Comparison of ENCODE assay signal across 8 mouse cellular contexts in genomic region chr12:31350944-31351928, GRCm38 (mm10). TPM values are rescaled to one million over a fixed set of nuclear protein-coding genes. Genes with fewer than 3 reads are reported as not detected.
DNase-seq lines count a peak whose midpoint lies in the region; ATAC-seq and TF ChIP-seq lines count a peak whose summit lies in the region.

Gene Dld, minus strand, starts transcription at chr12:31351453.

- H3K27me3 ChIP-seq in C2C12 (ENCODE audit: control insufficient read depth, insufficient read depth, insufficient read length) (no peaks in the 10 kb centered on the region), myocyte (ENCODE audit: control insufficient read depth, insufficient read depth, insufficient read length) (no peaks in the 10 kb centered on the region)
- H3K27me3 ChIP-seq in erythroblast, embryonic 14.5 days (ENCODE audit: control insufficient read depth): no peaks in the 10 kb centered on the region
- H3K27me3 ChIP-seq in heart, embryonic 11.5 days (ENCODE audit: control insufficient read depth, insufficient read depth, low read length): no peaks in the 10 kb centered on the region
- no peaks in the 10 kb centered on the region for H3K27me3 ChIP-seq in kidney, embryonic 16.5 days (ENCODE audit: insufficient read depth, low read length)
- H3K27me3 ChIP-seq in liver, adult 2 months (ENCODE audit: control insufficient read depth, insufficient read depth, low read length): no peaks in the 10 kb centered on the region
- H3K27me3 ChIP-seq in splenic B cell, adult 2 months (ENCODE audit: control insufficient read depth, insufficient read depth, low read length, poor library complexity, severe bottlenecking): no peaks in the 10 kb centered on the region

- peak within 1 kb of the TSS; percentile 74 for H3K4me2 ChIP-seq in heart, embryonic 11.5 days
- H3K4me2 ChIP-seq in kidney, embryonic 16.5 days (replicated peaks; ENCODE audit: low read depth, low read length): peak within 1 kb of the TSS; percentile 90
- peak within 1 kb of the TSS; percentile 97 for H3K4me2 ChIP-seq in myocyte (ENCODE audit: low read depth)

- H3K4me3 ChIP-seq in C2C12 (ENCODE audit: insufficient read depth, poor library complexity, severe bottlenecking): peak within 1 kb of the TSS; percentile 79
- H3K4me3 ChIP-seq in erythroblast, embryonic 14.5 days (replicated peaks): peak within 1 kb of the TSS; percentile 83
- peak within 1 kb of the TSS; percentile 95 for H3K4me3 ChIP-seq in heart, embryonic 11.5 days (ENCODE audit: low read depth, low read length)
- peak within 1 kb of the TSS; percentile 97 for H3K4me3 ChIP-seq in kidney, embryonic 16.5 days (ENCODE audit: low read length)
- H3K4me3 ChIP-seq in liver, adult 2 months (ENCODE audit: insufficient read depth, low read depth, low read length): peak within 1 kb of the TSS; percentile 76
- peak within 1 kb of the TSS; percentile 87 for H3K4me3 ChIP-seq in myocyte

- peak; percentile 99 for DNase-seq in brain, embryonic 14.5 days (ENCODE audit: low read depth)
- peak; percentile 90 for DNase-seq in liver, adult 2 months (ENCODE audit: extremely low read depth, low read depth, low spot score)
- peak; percentile 96 for DNase-seq in splenic B cell, adult 2 months (ENCODE audit: low read depth, low spot score)

- ATAC-seq in heart, embryonic 11.5 days (replicated peaks; ENCODE audit: insufficient number of reproducible peaks, low FRiP score, low TSS enrichment): peak; percentile 97
- peak; percentile 99 for ATAC-seq in kidney, embryonic 16.5 days (ENCODE audit: low FRiP score, low TSS enrichment)

- H3ac ChIP-seq in C2C12 (ENCODE audit: control insufficient read depth, insufficient read length, low read depth): peak within 1 kb of the TSS; percentile 71
- H3ac ChIP-seq in myocyte (ENCODE audit: control insufficient read depth, insufficient read length): peak within 1 kb of the TSS; percentile 55

- 5% methylated on average over 65 of the region's 66 CpGs for WGBS in heart, embryonic 11.5 days (ENCODE audit: insufficient replicate concordance)
- WGBS in kidney, embryonic 16.5 days: 5% methylated on average over 64 of the region's 66 CpGs
- 5% methylated on average over 66 of the region's 66 CpGs for WGBS in liver, adult 2 months

- TF ChIP-seq POLR2A in brain, embryonic 14.5 days (IDR thresholded peaks at IDR 0.05; ENCODE audit: borderline replicate concordance, extremely low read depth, insufficient read depth, insufficient read length, poor library complexity, severe bottlenecking): peak; percentile 41; the same call in 1 of the 2 replicates
- peak; percentile 86 for TF ChIP-seq POLR2A in liver, adult 2 months (IDR thresholded peaks at IDR 0.05; ENCODE audit: extremely low read depth, insufficient read depth, low read length)
- TF ChIP-seq POLR2A in myocyte (IDR thresholded peaks at IDR 0.05; ENCODE audit: insufficient read length, low read depth): peak; percentile 96

- H3K36me3 ChIP-seq in C2C12 (ENCODE audit: control insufficient read depth, insufficient read depth) (peaks cover 33% of the 10 kb centered on the region), myocyte (ENCODE audit: control insufficient read depth, insufficient read depth) (peaks cover 29% of the 10 kb centered on the region)
- peaks cover 20% of the 10 kb centered on the region for H3K36me3 ChIP-seq in erythroblast, embryonic 14.5 days (ENCODE audit: control insufficient read depth)
- H3K36me3 ChIP-seq in heart, embryonic 11.5 days (ENCODE audit: control insufficient read depth, insufficient read depth, low read length): peaks cover 4% of the 10 kb centered on the region
- H3K36me3 ChIP-seq in kidney, embryonic 16.5 days (ENCODE audit: insufficient read depth, low read length): peaks cover 13% of the 10 kb centered on the region
- peaks cover 12% of the 10 kb centered on the region for H3K36me3 ChIP-seq in liver, adult 2 months (ENCODE audit: control insufficient read depth, insufficient read depth, low read length)
- H3K36me3 ChIP-seq in splenic B cell, adult 2 months (ENCODE audit: control insufficient read depth, insufficient read depth, low read length, poor library complexity, severe bottlenecking): peaks cover 5% of the 10 kb centered on the region; the same call in 1 of the 2 replicates

- H3K9ac ChIP-seq in heart, embryonic 11.5 days (ENCODE audit: low read depth, low read length): peak within 1 kb of the TSS; percentile 96
- H3K9ac ChIP-seq in kidney, embryonic 16.5 days (replicated peaks; ENCODE audit: low read length): peak within 1 kb of the TSS; percentile 91
- peak within 1 kb of the TSS; percentile 78 for H3K9ac ChIP-seq in liver, adult 2 months (ENCODE audit: low read depth, low read length)

- H3K79me2 ChIP-seq in C2C12 (ENCODE audit: control insufficient read depth, insufficient read depth): peaks cover 50% of the 10 kb centered on the region
- H3K79me2 ChIP-seq in liver, adult 2 months (ENCODE audit: control insufficient read depth, insufficient read depth, low read length): peaks cover 17% of the 10 kb centered on the region; the same call in 1 of the 2 replicates
- peaks cover 48% of the 10 kb centered on the region for H3K79me2 ChIP-seq in myocyte (ENCODE audit: control insufficient read depth, insufficient read depth)

- no peak for TF ChIP-seq CTCF in C2C12 (IDR thresholded peaks at IDR 0.05; ENCODE audit: control insufficient read depth, insufficient read depth, insufficient read length)
- TF ChIP-seq CTCF in brain, embryonic 14.5 days (IDR thresholded peaks at IDR 0.05; ENCODE audit: borderline replicate concordance, extremely low read depth, insufficient read depth, insufficient read length): no peak
- TF ChIP-seq CTCF in liver, adult 2 months (IDR thresholded peaks at IDR 0.05; ENCODE audit: low read depth, low read length): no peak

- peaks cover under 1% of the 10 kb centered on the region; the same call in 1 of the 2 replicates for H3K9me3 ChIP-seq in erythroblast, embryonic 14.5 days (ENCODE audit: control insufficient read depth, low read length)
- no peaks in the 10 kb centered on the region for H3K9me3 ChIP-seq in heart, embryonic 11.5 days (replicated peaks; ENCODE audit: control insufficient read depth, low read length)
- H3K9me3 ChIP-seq in kidney, embryonic 16.5 days (ENCODE audit: low read length): 0 out of 2 replicates have a peak, but pooled peaks cover 3% of the 10 kb centered on the region

- peak within 1 kb of the TSS; percentile 83 for H3K27ac ChIP-seq in heart, embryonic 11.5 days (ENCODE audit: low read depth, low read length)
- H3K27ac ChIP-seq in kidney, embryonic 16.5 days (ENCODE audit: low read length): peak within 1 kb of the TSS; percentile 74; the same call in 1 of the 2 replicates
- H3K27ac ChIP-seq in liver, adult 2 months (replicated peaks; ENCODE audit: insufficient read depth, low read depth, low read length): peak within 1 kb of the TSS; percentile 70

- H3K4me1 ChIP-seq in erythroblast, embryonic 14.5 days (ENCODE audit: control insufficient read depth): peaks cover 21% of the 10 kb centered on the region
- peaks cover 4% of the 10 kb centered on the region for H3K4me1 ChIP-seq in heart, embryonic 11.5 days (ENCODE audit: control insufficient read depth, insufficient read depth, low read length)
- peaks cover 10% of the 10 kb centered on the region for H3K4me1 ChIP-seq in kidney, embryonic 16.5 days (ENCODE audit: insufficient read depth, low read length)
- peaks cover 5% of the 10 kb centered on the region for H3K4me1 ChIP-seq in liver, adult 2 months (ENCODE audit: control insufficient read depth, insufficient read depth, low read length)

- peaks cover 36% of the 10 kb centered on the region for H3K79me3 ChIP-seq in C2C12 (ENCODE audit: low read depth)

TF ChIP-seq in C2C12, 6 proteins besides CTCF, POLR2A, EP300 and RAD21:
- no peak for TF ChIP-seq CEBPB (IDR thresholded peaks at IDR 0.05; ENCODE audit: low read depth)
- TF ChIP-seq MYOG (IDR thresholded peaks at IDR 0.05; ENCODE audit: control insufficient read depth, extremely low read depth, insufficient read length): no peak
- no peak for TF ChIP-seq FOSL1 (IDR thresholded peaks at IDR 0.05; ENCODE audit: insufficient read depth, low read length, poor library complexity, severe bottlenecking)
- TF ChIP-seq MYOD1 (IDR thresholded peaks at IDR 0.05; ENCODE audit: control insufficient read depth, insufficient read length, low read depth): no peak
- TF ChIP-seq MAX (IDR thresholded peaks at IDR 0.05): peak; percentile 45
- TF ChIP-seq USF1 (IDR thresholded peaks at IDR 0.05; ENCODE audit: low read depth): no peak

TF ChIP-seq in myocyte, 11 proteins besides CTCF, POLR2A, EP300 and RAD21:
- TF ChIP-seq TCF12 (IDR thresholded peaks at IDR 0.05; ENCODE audit: insufficient read depth, poor library complexity, severe bottlenecking) (no peak), TCF3 (IDR thresholded peaks at IDR 0.05; ENCODE audit: insufficient read length, low read depth) (no peak), E2F4 (IDR thresholded peaks at IDR 0.05; ENCODE audit: insufficient read depth) (no peak), MAX (IDR thresholded peaks at IDR 0.05; ENCODE audit: low read depth) (no peak), MYOD1 (IDR thresholded peaks at IDR 0.05; ENCODE audit: control insufficient read depth in 1 of 3, insufficient read length in 2 of 3, low read depth in 2 of 3) (peak in 1 of 3 experiments; percentile 3), REST (IDR thresholded peaks at IDR 0.05; ENCODE audit: insufficient read depth, insufficient read length) (no peak), USF1 (IDR thresholded peaks at IDR 0.05; ENCODE audit: low read depth) (no peak), CEBPB (IDR thresholded peaks at IDR 0.05; ENCODE audit: insufficient read depth, poor library complexity, severe bottlenecking) (no peak), SRF (IDR thresholded peaks at IDR 0.05; ENCODE audit: control insufficient read depth, insufficient read length, low read depth) (no peak), MYOG (IDR thresholded peaks at IDR 0.05; ENCODE audit: control insufficient read depth in 1 of 3, insufficient read depth in 1 of 3, insufficient read length in 2 of 3, low read depth in 2 of 3) (no peak), POLR2AphosphoS2 (IDR thresholded peaks at IDR 0.05; ENCODE audit: insufficient read length, low read depth) (peak; percentile 93)
TF ChIP-seq in myocyte: peak in this region for 2.

RNA-seq across cellular contexts. Expression of gene Dld, which starts in this region (rescaled TPM):
- polyA plus RNA-seq in C2C12 (2012; fragmentation: generic; extraction: Trizol) (32.4 TPM), myocyte (2012; fragmentation: generic; extraction: Trizol) (60.9 TPM)
- 58.1 and 62.7 TPM in 2 replicates for polyA plus RNA-seq in brain, embryonic 14.5 days (2012; rRNA removed)
- polyA plus RNA-seq in erythroblast, embryonic 14.5 days (2012): 0.33 and 0.45 TPM in 2 replicates
- 207 and 218 TPM in 2 replicates for polyA plus RNA-seq in heart, embryonic 11.5 days (2014; fragmentation: Nextera tagmentation; extraction: Ambion mirVana)
- polyA plus RNA-seq in kidney, embryonic 16.5 days (2015; fragmentation: Nextera tagmentation; extraction: Ambion mirVana): 147 and 154 TPM in 2 replicates
- total RNA-seq in liver, adult 2 months (2014; rRNA removed): 93.6 and 117 TPM in 2 replicates
- polyA plus RNA-seq in liver, adult 2 months (2012; rRNA removed): 17.4 and 19.8 TPM in 2 replicates

Comparison
In these comparisons a context has a peak if more than half of its experiments do, and no peak if none do; other contexts are left out.
1. Peak in every context shown above with its lines: DNase-seq, ATAC-seq, H3K4me3 ChIP-seq and H3K27ac ChIP-seq.
2. RNA of gene Dld (polyA plus RNA-seq): 207 to 218 TPM in heart, embryonic 11.5 days, 147 to 154 TPM in kidney, embryonic 16.5 days, 58.1 to 62.7 TPM in brain, embryonic 14.5 days, 60.9 TPM in myocyte (single experiment), 32.4 TPM in C2C12 (single experiment) and 17.4 to 19.8 TPM in liver, adult 2 months; 0.33 to 0.45 TPM in erythroblast, embryonic 14.5 days; every median in the first group is over 10 times any median in the second.
3. POLR2A ChIP-seq: peak in every context shown above with its lines; median percentile 96 in myocyte; 86 in liver, adult 2 months; 41 in brain, embryonic 14.5 days.